Mouse (Mus musculus): Measurements from ENCODE around the gene 1700030J22Rik. TPM values are rescaled to one million over a fixed set of nuclear protein-coding genes. Genes with fewer than 3 reads are reported as not detected.

Gene 1700030J22Rik
- polyA plus RNA-seq, 1 experiment, result 176 TPM

- no peaks in the 10 kb centered on the region for H3K27me3 ChIP-seq (ENCODE audit: control insufficient read depth, insufficient read depth, low read length)
- H3K4me1 ChIP-seq (ENCODE audit: control insufficient read depth, insufficient read depth, low read length), result peaks cover 16% of the 10 kb centered on the region
- peak within 1 kb of the TSS; percentile 54 for H3K27ac ChIP-seq (ENCODE audit: control insufficient read depth, insufficient read depth, low read depth, low read length)
- TF ChIP-seq CTCF (IDR thresholded peaks at IDR 0.05; ENCODE audit: control insufficient read depth, insufficient read depth, insufficient replicate concordance, low read depth, low read length) (peak; percentile 46; the same call in 1 of the 2 replicates), POLR2A (IDR thresholded peaks at IDR 0.05; ENCODE audit: control insufficient read depth, low read depth, low read length) (peak; percentile 62; the same call in 1 of the 2 replicates)
- no peaks in the 10 kb centered on the region for H3K36me3 ChIP-seq (ENCODE audit: control insufficient read depth, insufficient read depth, low read length)
- peak within 1 kb of the TSS; percentile 94 for H3K4me3 ChIP-seq (ENCODE audit: control insufficient read depth, low read depth, low read length)
These were observed 35.6 kb downstream of the 1700030J22Rik start, which contains the start of gene Atmin for GRCm38 (mm10) chr8:116943161-116943554. Gene Atmin, plus strand, starts transcription at chr8:116943393.

- TF ChIP-seq POLR2A (IDR thresholded peaks at IDR 0.05; ENCODE audit: control insufficient read depth, low read depth, low read length), result no peak
- no peak for TF ChIP-seq CTCF (IDR thresholded peaks at IDR 0.05; ENCODE audit: control insufficient read depth, insufficient read depth, insufficient replicate concordance, low read depth, low read length)
- Histone ChIP-seq H3K27me3 (ENCODE audit: control insufficient read depth, insufficient read depth, low read length) (no peaks in the 10 kb centered on the region), H3K4me1 (ENCODE audit: control insufficient read depth, insufficient read depth, low read length) (peaks cover 16% of the 10 kb centered on the region), H3K4me3 (ENCODE audit: control insufficient read depth, low read depth, low read length) (peak overlapping the region; percentile 35; the same call in 1 of the 2 replicates), H3K36me3 (ENCODE audit: control insufficient read depth, insufficient read depth, low read length) (no peaks in the 10 kb centered on the region), H3K27ac (ENCODE audit: control insufficient read depth, insufficient read depth, low read depth, low read length) (no peak overlapping the region)
These were observed 36.3 kb downstream of the 1700030J22Rik start for GRCm38 (mm10) chr8:116942284-116943058.

- H3K4me3 ChIP-seq (ENCODE audit: control insufficient read depth, low read depth, low read length), result no peak overlapping the region
- no peak overlapping the region for H3K27ac ChIP-seq (ENCODE audit: control insufficient read depth, insufficient read depth, low read depth, low read length)
- H3K27me3 ChIP-seq (ENCODE audit: control insufficient read depth, insufficient read depth, low read length), result no peaks in the 10 kb centered on the region
- TF ChIP-seq POLR2A (IDR thresholded peaks at IDR 0.05; ENCODE audit: control insufficient read depth, low read depth, low read length) (no peak), CTCF (IDR thresholded peaks at IDR 0.05; ENCODE audit: control insufficient read depth, insufficient read depth, insufficient replicate concordance, low read depth, low read length) (no peak)
- no peaks in the 10 kb centered on the region for H3K4me1 ChIP-seq (ENCODE audit: control insufficient read depth, insufficient read depth, low read length)
- peaks cover 1% of the 10 kb centered on the region for H3K36me3 ChIP-seq (ENCODE audit: control insufficient read depth, insufficient read depth, low read length)
These were observed 43.3 kb downstream of the 1700030J22Rik start for GRCm38 (mm10) chr8:116935506-116935905.

GRCm38 (mm10) chr8:116934976-116935375 lies 43.8 kb downstream of the 1700030J22Rik start:
- TF ChIP-seq CTCF (IDR thresholded peaks at IDR 0.05; ENCODE audit: control insufficient read depth, insufficient read depth, insufficient replicate concordance, low read depth, low read length), result no peak
- TF ChIP-seq POLR2A (IDR thresholded peaks at IDR 0.05; ENCODE audit: control insufficient read depth, low read depth, low read length), result no peak
- Histone ChIP-seq H3K36me3 (ENCODE audit: control insufficient read depth, insufficient read depth, low read length) (peaks cover 1% of the 10 kb centered on the region), H3K4me1 (ENCODE audit: control insufficient read depth, insufficient read depth, low read length) (no peaks in the 10 kb centered on the region), H3K27ac (ENCODE audit: control insufficient read depth, insufficient read depth, low read depth, low read length) (no peak overlapping the region), H3K27me3 (ENCODE audit: control insufficient read depth, insufficient read depth, low read length) (no peaks in the 10 kb centered on the region), H3K4me3 (ENCODE audit: control insufficient read depth, low read depth, low read length) (no peak overlapping the region)

GRCm38 (mm10) chr8:116928588-116928987 lies 50.2 kb downstream of the 1700030J22Rik start:
- no peak for TF ChIP-seq POLR2A (IDR thresholded peaks at IDR 0.05; ENCODE audit: control insufficient read depth, low read depth, low read length)
- TF ChIP-seq CTCF (IDR thresholded peaks at IDR 0.05; ENCODE audit: control insufficient read depth, insufficient read depth, insufficient replicate concordance, low read depth, low read length), result no peak
- H3K4me3 ChIP-seq (ENCODE audit: control insufficient read depth, low read depth, low read length), result no peak overlapping the region
- H3K27me3 ChIP-seq (ENCODE audit: control insufficient read depth, insufficient read depth, low read length), result no peaks in the 10 kb centered on the region
- peaks cover 2% of the 10 kb centered on the region for H3K36me3 ChIP-seq (ENCODE audit: control insufficient read depth, insufficient read depth, low read length)
- H3K4me1 ChIP-seq (ENCODE audit: control insufficient read depth, insufficient read depth, low read length), result no peaks in the 10 kb centered on the region
- H3K27ac ChIP-seq (ENCODE audit: control insufficient read depth, insufficient read depth, low read depth, low read length), result no peak overlapping the region

- Histone ChIP-seq H3K27me3 (ENCODE audit: control insufficient read depth, insufficient read depth, low read length) (no peaks in the 10 kb centered on the region), H3K36me3 (ENCODE audit: control insufficient read depth, insufficient read depth, low read length) (peaks cover 2% of the 10 kb centered on the region), H3K27ac (ENCODE audit: control insufficient read depth, insufficient read depth, low read depth, low read length) (no peak overlapping the region), H3K4me1 (ENCODE audit: control insufficient read depth, insufficient read depth, low read length) (no peaks in the 10 kb centered on the region), H3K4me3 (ENCODE audit: control insufficient read depth, low read depth, low read length) (no peak overlapping the region)
- TF ChIP-seq POLR2A (IDR thresholded peaks at IDR 0.05; ENCODE audit: control insufficient read depth, low read depth, low read length), result no peak
- peak; percentile 54; the same call in 1 of the 2 replicates for TF ChIP-seq CTCF (IDR thresholded peaks at IDR 0.05; ENCODE audit: control insufficient read depth, insufficient read depth, insufficient replicate concordance, low read depth, low read length)
These were observed 50.9 kb downstream of the 1700030J22Rik start for GRCm38 (mm10) chr8:116927880-116928279.

GRCm38 (mm10) chr8:116923526-116923925 lies 55.2 kb downstream of the 1700030J22Rik start:
- no peak for TF ChIP-seq POLR2A (IDR thresholded peaks at IDR 0.05; ENCODE audit: control insufficient read depth, low read depth, low read length)
- TF ChIP-seq CTCF (IDR thresholded peaks at IDR 0.05; ENCODE audit: control insufficient read depth, insufficient read depth, insufficient replicate concordance, low read depth, low read length), result no peak
- Histone ChIP-seq H3K27ac (ENCODE audit: control insufficient read depth, insufficient read depth, low read depth, low read length) (no peak overlapping the region), H3K27me3 (ENCODE audit: control insufficient read depth, insufficient read depth, low read length) (no peaks in the 10 kb centered on the region), H3K4me3 (ENCODE audit: control insufficient read depth, low read depth, low read length) (no peak overlapping the region), H3K36me3 (ENCODE audit: control insufficient read depth, insufficient read depth, low read length) (peaks cover 2% of the 10 kb centered on the region), H3K4me1 (ENCODE audit: control insufficient read depth, insufficient read depth, low read length) (peaks cover 4% of the 10 kb centered on the region)
